Mouse (Mus musculus) thymus, adult 2 months (tissue): ENCODE measurements around the gene Cyp4a32. TPM values are rescaled to one million over a fixed set of nuclear protein-coding genes. Genes with fewer than 3 reads are reported as not detected.

ENCODE experiments used
- DNase-seq: peaks from one replicate; pipeline ENCODE4 v3.0.0; 2021
- H3K27ac ChIP-seq: fragments of 200-500 bp; 2 replicates; pipeline ENCODE4 v1.5.1; 2012; ENCODE audit warnings: low read length, control low read depth; ENCODE audit not compliant: control insufficient read depth, insufficient read depth
- H3K27me3 ChIP-seq: fragments of 200-500 bp; 2 replicates; pipeline ENCODE4 v1.6.1; 2012; ENCODE audit warnings: mild to moderate bottlenecking, low read length, moderate library complexity, mixed read lengths; ENCODE audit not compliant: control insufficient read depth, insufficient read depth
- H3K36me3 ChIP-seq: fragments of 200-500 bp; 2 replicates; pipeline ENCODE4 v1.6.1; 2012; ENCODE audit warnings: mild to moderate bottlenecking, low read length, moderate library complexity; ENCODE audit not compliant: control insufficient read depth, insufficient read depth
- H3K4me1 ChIP-seq: fragments of 200-500 bp; replicated peaks from 2 replicates; pipeline ENCODE4 v1.6.1; 2012; ENCODE audit warnings: low read length; ENCODE audit not compliant: control insufficient read depth, insufficient read depth
- H3K4me3 ChIP-seq: fragments of 200-500 bp; 2 replicates; pipeline ENCODE4 v1.5.1; 2012; ENCODE audit warnings: mild to moderate bottlenecking, low read length, control low read depth, moderate library complexity; ENCODE audit not compliant: control insufficient read depth, insufficient read depth
- CTCF ChIP-seq: fragments of 200-500 bp; IDR thresholded peaks from 2 replicates; pipeline ENCODE4 v1.5.1; 2012; ENCODE audit warnings: mild to moderate bottlenecking, control low read depth, low read length, moderate library complexity, borderline replicate concordance; ENCODE audit not compliant: control insufficient read depth, poor library complexity, insufficient read depth; ENCODE audit errors: extremely low read depth
- POLR2A ChIP-seq: fragments of 200-500 bp; IDR thresholded peaks from 2 replicates; pipeline ENCODE4 v1.6.1; 2012; ENCODE audit warnings: mild to moderate bottlenecking, low read length, control low read depth, moderate library complexity; ENCODE audit not compliant: control insufficient read depth, poor library complexity, insufficient read depth; ENCODE audit errors: extremely low read depth
- WGBS: fragments of 180-500 bp; shearing (Covaris S2); methylation state at CpG from one replicate; pipeline ENCODE4 v1.1.7; 2018; 5-methylcytosine and 5-hydroxymethylcytosine counted together
- polyA plus RNA-seq: library from polyadenylated mRNA; depleted of rRNA; stranded (reverse); fragments of >200 nt; gene quantifications from 2 replicates; pipeline ENCODE4 v1.2.3, GENCODE M21; 2012; rRNA removed

Cyp4a32 gene
- polyA plus RNA-seq, 1 experiment, result not detected

- no peak overlapping the region for H3K4me3 ChIP-seq
- H3K27me3 ChIP-seq, result no peaks in the 10 kb centered on the region
- H3K27ac ChIP-seq, result no peak overlapping the region
- peaks cover 2% of the 10 kb centered on the region; the same call in 1 of the 2 replicates for H3K4me1 ChIP-seq
- peak; percentile 21 for DNase-seq
- 2% methylated on average over 34 of the region's 34 CpGs for WGBS
- H3K36me3 ChIP-seq, result no peaks in the 10 kb centered on the region
- TF ChIP-seq POLR2A, result no peak
- no peak for TF ChIP-seq CTCF
Measured at GRCm38 (mm10) chr4:115657104-115657866, 56.5 kb downstream of the Cyp4a32 start.

- TF ChIP-seq CTCF (no peak), POLR2A (no peak)
- H3K4me3 ChIP-seq, result no peak overlapping the region
- no peak overlapping the region for H3K27ac ChIP-seq
- no peak for DNase-seq
- H3K36me3 ChIP-seq, result no peaks in the 10 kb centered on the region
- no peaks in the 10 kb centered on the region for H3K27me3 ChIP-seq
- H3K4me1 ChIP-seq, result peaks cover 2% of the 10 kb centered on the region; the same call in 1 of the 2 replicates
Measured at GRCm38 (mm10) chr4:115657867-115658249, 57.1 kb downstream of the Cyp4a32 start.

GRCm38 (mm10) chr4:115659190-115659589 lies 58.4 kb downstream of the Cyp4a32 start:
- Histone ChIP-seq H3K27me3 (no peaks in the 10 kb centered on the region), H3K4me1 (peaks cover 2% of the 10 kb centered on the region; the same call in 1 of the 2 replicates), H3K27ac (no peak overlapping the region), H3K4me3 (no peak overlapping the region), H3K36me3 (no peaks in the 10 kb centered on the region)
- no peak for DNase-seq
- TF ChIP-seq POLR2A (no peak), CTCF (no peak)

Other genes with a start within 250 kb of the Cyp4a32 start
- 0.11 TPM in 2 replicates for gene Cyp4a12b, start 189.3 kb upstream of the Cyp4a32 start, polyA plus RNA-seq
- not detected in 2 replicates for gene Cyp4a30b, start 148.4 kb upstream of the Cyp4a32 start, polyA plus RNA-seq
- gene Cyp4a14, start 104.8 kb upstream of the Cyp4a32 start, polyA plus RNA-seq, result 0.11 and 0.45 TPM in 2 replicates
- gene Cyp4a10, start 82.7 kb upstream of the Cyp4a32 start, polyA plus RNA-seq, result 0.07 and 0.83 TPM in 2 replicates
- gene Cyp4a31, start 37.3 kb upstream of the Cyp4a32 start, polyA plus RNA-seq, result 0.04 TPM in 1 of 2 replicates, not detected in the other
- 6.2 and 9.2 TPM in 2 replicates for gene Cyp4b1, start 46.8 kb downstream of the Cyp4a32 start, polyA plus RNA-seq
- gene Efcab14, start 136.8 kb downstream of the Cyp4a32 start, polyA plus RNA-seq, result 31.2 and 32.2 TPM in 2 replicates
- 0.71 and 0.87 TPM in 2 replicates for gene Tex38, start 180.0 kb downstream of the Cyp4a32 start, polyA plus RNA-seq
- 30.2 and 37.5 TPM in 2 replicates for gene Atpaf1, start 183.8 kb downstream of the Cyp4a32 start, polyA plus RNA-seq
- gene Mob3c, start 227.1 kb downstream of the Cyp4a32 start, polyA plus RNA-seq, result 36.4 and 36.8 TPM in 2 replicates
- gene Mknk1, start 238.2 kb downstream of the Cyp4a32 start, polyA plus RNA-seq, result 101 and 136 TPM in 2 replicates